Mouse (Mus musculus): ENCODE data around the gene AC161166.1.

- TF ChIP-seq CHD1 (IDR thresholded peaks at IDR 0.05; ENCODE audit: low read depth, low read length) (no peak), CTCF (conservative IDR thresholded peaks at IDR 0.05 in 1 of 2, IDR thresholded peaks at IDR 0.05 in 1 of 2; ENCODE audit: low read depth in 2 of 2, low read length in 2 of 2) (no peak), EP300 (IDR thresholded peaks at IDR 0.05; ENCODE audit: low read length) (no peak), KAT2A (IDR thresholded peaks at IDR 0.05; ENCODE audit: insufficient replicate concordance, low read length) (no peak), POLR2A (IDR thresholded peaks at IDR 0.05; ENCODE audit: low read depth, low read length) (no peak), CHD2 (IDR thresholded peaks at IDR 0.05; ENCODE audit: low read length) (no peak), NELFE (IDR thresholded peaks at IDR 0.05; ENCODE audit: low read depth, low read length) (no peak), POLR2AphosphoS2 (IDR thresholded peaks at IDR 0.05; ENCODE audit: low read depth, low read length) (no peak), USF1 (IDR thresholded peaks at IDR 0.05; ENCODE audit: low read depth, low read length) (no peak), MAZ (IDR thresholded peaks at IDR 0.05; ENCODE audit: low read depth, low read length) (no peak), MAFK (IDR thresholded peaks at IDR 0.05; ENCODE audit: insufficient replicate concordance, low read length) (no peak), TBP (conservative IDR thresholded peaks at IDR 0.05; ENCODE audit: low read depth, low read length) (no peak), MXI1 (IDR thresholded peaks at IDR 0.05; ENCODE audit: low read depth, low read length) (no peak)
Observed at GRCm38 (mm10) chr7:24547534-24548036, 35.3 kb upstream of the AC161166.1 start.
